Mouse (Mus musculus): ENCODE data around the gene Lrrc28. TPM values are rescaled to one million over a fixed set of nuclear protein-coding genes. Genes with fewer than 3 reads are reported as not detected.
"Not testable (repeated sequence)": the region's sequence is repeated elsewhere in the genome, so short reads cannot be mapped to it uniquely, and the experiment has no call there.

Lrrc28 gene
- polyA plus RNA-seq, 1 experiment from 2014 or later = 23.1 TPM

- not testable (repeated sequence) for H3K4me3 ChIP-seq; H3K27me3 ChIP-seq; ATAC-seq (ENCODE audit: low FRiP score, low read depth); H3K9ac ChIP-seq; H3K36me3 ChIP-seq; H3K4me2 ChIP-seq; H3K4me1 ChIP-seq (replicated peaks); H3K27ac ChIP-seq (replicated peaks); H3K9me3 ChIP-seq
- 90% methylated on average over 5 of the region's 5 CpGs for WGBS
Measured at GRCm38 (mm10) chr7:67521731-67522130, 123.3 kb downstream of the Lrrc28 start.

DNA sequence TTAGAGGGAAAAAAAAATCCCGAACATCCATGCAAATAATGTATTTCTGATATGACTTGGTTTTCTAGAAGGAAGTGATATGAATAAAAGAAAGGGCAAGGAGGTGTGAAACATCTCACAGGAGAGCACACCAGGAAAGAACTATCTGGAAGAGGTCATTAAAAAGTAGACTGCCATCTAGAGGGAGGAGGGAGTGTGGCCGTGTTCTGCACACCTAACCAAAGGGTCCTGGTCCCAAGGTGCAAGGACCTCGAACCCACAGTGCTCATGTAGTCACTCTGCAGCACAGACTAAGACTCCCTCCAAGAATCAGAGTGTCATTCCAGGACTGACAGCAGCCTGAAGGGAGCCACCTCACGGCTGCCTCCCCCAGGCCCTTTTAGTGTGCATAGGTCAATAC, 124.1 kb downstream of the Lrrc28 start:
- Histone ChIP-seq H3K9me3 (no peaks in the 10 kb centered on the region), H3K9ac (no peak overlapping the region), H3K4me2 (no peak overlapping the region), H3K4me1 (replicated peaks) (no peaks in the 10 kb centered on the region), H3K27ac (replicated peaks) (no peak overlapping the region), H3K27me3 (no peaks in the 10 kb centered on the region), H3K4me3 (no peak overlapping the region), H3K36me3 (no peaks in the 10 kb centered on the region)
- ATAC-seq (ENCODE audit: low FRiP score, low read depth) = no peak
- WGBS = 79% methylated on average over 4 of the region's 4 CpGs

DNA sequence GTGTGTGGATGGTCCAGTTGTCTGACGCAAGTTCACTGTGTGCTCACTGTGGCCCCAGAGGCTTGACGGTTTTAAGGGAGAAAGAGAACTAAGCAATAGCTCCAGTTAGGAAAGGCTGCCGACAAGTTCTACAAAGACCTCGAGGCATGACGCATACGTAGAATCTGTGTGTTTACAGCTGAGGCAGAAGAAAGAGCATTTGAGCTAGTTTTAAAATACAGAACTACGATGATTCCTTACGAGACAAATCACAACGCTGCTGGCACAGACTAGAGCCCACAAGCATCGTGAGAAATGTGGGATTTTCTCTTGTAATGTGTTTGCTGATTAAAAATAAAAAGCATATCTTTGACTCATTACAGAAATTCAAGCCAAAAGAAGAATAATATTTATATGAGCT, 125.1 kb downstream of the Lrrc28 start:
- no peaks in the 10 kb centered on the region for H3K9me3 ChIP-seq
- WGBS = 93% methylated on average over 10 of the region's 10 CpGs
- H3K4me1 ChIP-seq (replicated peaks) = 0 out of 2 replicates have a peak, but pooled peaks cover under 1% of the 10 kb centered on the region
- no peak overlapping the region for H3K4me3 ChIP-seq
- no peaks in the 10 kb centered on the region for H3K36me3 ChIP-seq
- ATAC-seq (ENCODE audit: low FRiP score, low read depth) = no peak
- H3K9ac ChIP-seq = no peak overlapping the region
- no peak overlapping the region for H3K4me2 ChIP-seq
- no peak overlapping the region for H3K27ac ChIP-seq (replicated peaks)
- no peaks in the 10 kb centered on the region for H3K27me3 ChIP-seq

DNA sequence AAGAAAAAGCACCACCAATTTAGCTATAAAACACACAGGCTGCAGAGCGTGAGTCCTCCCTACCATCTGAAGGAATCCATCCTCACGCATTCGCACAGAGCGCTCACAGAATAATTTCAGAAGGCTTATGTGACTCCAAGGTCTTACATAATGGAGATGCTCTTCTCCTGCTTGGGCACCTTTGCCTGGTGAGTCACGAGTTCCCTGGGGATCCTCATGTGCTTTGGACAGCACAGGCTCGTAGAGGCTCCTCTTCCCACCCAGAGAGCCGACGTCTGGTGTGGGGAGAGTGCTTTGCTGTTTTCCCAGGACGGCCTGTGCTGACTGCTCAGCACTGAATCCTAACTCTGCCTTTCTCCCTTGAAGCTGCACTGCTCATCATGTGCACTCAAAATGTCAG, 129.4 kb downstream of the Lrrc28 start:
- H3K4me3 ChIP-seq = no peak overlapping the region
- no peak overlapping the region for H3K4me2 ChIP-seq
- H3K9me3 ChIP-seq = no peaks in the 10 kb centered on the region
- H3K4me1 ChIP-seq (replicated peaks) = 0 out of 2 replicates have a peak, but pooled peaks cover 3% of the 10 kb centered on the region
- H3K27ac ChIP-seq (replicated peaks) = no peak overlapping the region
- H3K27me3 ChIP-seq = no peaks in the 10 kb centered on the region
- WGBS = 89% methylated on average over 9 of the region's 9 CpGs
- ATAC-seq (ENCODE audit: low FRiP score, low read depth) = no peak
- 0 out of 2 replicates have a peak, but pooled peaks cover 3% of the 10 kb centered on the region for H3K36me3 ChIP-seq
- H3K9ac ChIP-seq = no peak overlapping the region

DNA sequence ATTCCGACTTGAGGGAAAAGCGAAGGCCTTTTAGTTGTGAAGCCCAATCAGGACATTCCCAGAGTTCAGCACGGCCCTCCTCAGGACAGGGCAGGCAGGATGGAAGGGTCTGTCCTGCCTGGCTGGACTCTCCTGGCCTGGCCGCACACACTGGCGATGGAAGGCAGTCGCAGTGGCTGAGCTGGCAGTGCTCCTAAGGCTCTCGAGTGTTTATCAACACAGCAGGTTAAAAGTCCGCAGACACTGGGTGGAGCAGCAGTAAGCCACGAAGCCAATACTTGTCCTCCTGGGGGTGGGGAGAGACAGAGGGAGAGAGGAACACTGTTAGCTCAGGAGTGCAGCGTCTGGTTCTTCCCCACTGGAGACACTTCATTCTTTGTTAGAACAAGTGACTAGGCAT, 130.2 kb downstream of the Lrrc28 start:
- Histone ChIP-seq H3K4me1 (replicated peaks) (0 out of 2 replicates have a peak, but pooled peaks cover 3% of the 10 kb centered on the region), H3K9me3 (no peaks in the 10 kb centered on the region), H3K4me2 (no peak overlapping the region), H3K27ac (replicated peaks) (no peak overlapping the region), H3K4me3 (no peak overlapping the region), H3K36me3 (0 out of 2 replicates have a peak, but pooled peaks cover 3% of the 10 kb centered on the region), H3K9ac (no peak overlapping the region), H3K27me3 (no peaks in the 10 kb centered on the region)
- ATAC-seq (ENCODE audit: low FRiP score, low read depth) = no peak
- 61% methylated on average over 10 of the region's 10 CpGs for WGBS

- Histone ChIP-seq H3K27me3 (no peaks in the 10 kb centered on the region), H3K9ac (no peak overlapping the region), H3K9me3 (no peaks in the 10 kb centered on the region), H3K4me1 (replicated peaks) (0 out of 2 replicates have a peak, but pooled peaks cover 3% of the 10 kb centered on the region), H3K4me3 (no peak overlapping the region), H3K4me2 (no peak overlapping the region), H3K27ac (replicated peaks) (no peak overlapping the region), H3K36me3 (0 out of 2 replicates have a peak, but pooled peaks cover 3% of the 10 kb centered on the region)
- WGBS = 66% methylated on average over 4 of the region's 4 CpGs
- ATAC-seq (ENCODE audit: low FRiP score, low read depth) = no peak
Measured at GRCm38 (mm10) chr7:67514380-67514779, 130.7 kb downstream of the Lrrc28 start.

GRCm38 (mm10) chr7:67513656-67514055, 131.4 kb downstream of the Lrrc28 start:
- Histone ChIP-seq H3K9me3 (no peaks in the 10 kb centered on the region), H3K27ac (replicated peaks) (no peak overlapping the region), H3K36me3 (0 out of 2 replicates have a peak, but pooled peaks cover 3% of the 10 kb centered on the region), H3K4me1 (replicated peaks) (0 out of 2 replicates have a peak, but pooled peaks cover 3% of the 10 kb centered on the region), H3K27me3 (no peaks in the 10 kb centered on the region), H3K4me3 (no peak overlapping the region), H3K4me2 (no peak overlapping the region), H3K9ac (no peak overlapping the region)
- WGBS = 78% methylated on average over 4 of the region's 4 CpGs
- ATAC-seq (ENCODE audit: low FRiP score, low read depth) = no peak

DNA sequence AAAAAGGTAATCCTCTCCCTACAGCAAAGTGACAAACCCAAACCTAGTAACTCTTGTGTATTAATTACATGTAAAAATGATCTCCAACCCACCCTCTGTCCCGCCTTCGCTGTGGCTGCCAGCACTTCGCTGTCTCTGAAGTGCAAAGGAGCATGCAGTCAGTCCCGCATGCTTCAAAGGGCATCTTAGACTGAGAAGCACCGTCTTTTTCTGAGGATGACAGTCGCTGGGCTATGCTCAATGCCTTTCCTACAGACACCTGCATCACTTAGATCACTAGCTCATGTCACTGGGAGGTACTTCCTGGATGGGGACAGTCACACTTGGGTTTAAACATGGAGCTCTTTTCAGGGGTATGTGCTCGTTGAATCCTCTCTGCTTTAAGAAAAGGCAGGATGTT, 133.5 kb downstream of the Lrrc28 start:
- no peak overlapping the region for H3K27ac ChIP-seq (replicated peaks)
- no peak overlapping the region for H3K9ac ChIP-seq
- 0 out of 2 replicates have a peak, but pooled peaks cover 3% of the 10 kb centered on the region for H3K4me1 ChIP-seq (replicated peaks)
- 74% methylated on average over 7 of the region's 7 CpGs for WGBS
- no peak overlapping the region for H3K4me2 ChIP-seq
- no peak overlapping the region for H3K4me3 ChIP-seq
- H3K9me3 ChIP-seq = no peaks in the 10 kb centered on the region
- H3K27me3 ChIP-seq = no peaks in the 10 kb centered on the region
- ATAC-seq (ENCODE audit: low FRiP score, low read depth) = no peak
- H3K36me3 ChIP-seq = 0 out of 2 replicates have a peak, but pooled peaks cover 3% of the 10 kb centered on the region

- Histone ChIP-seq H3K9ac (no peak overlapping the region), H3K4me3 (no peak overlapping the region), H3K27ac (replicated peaks) (0 out of 2 replicates have a peak overlapping the region, but pooled peaks have one; percentile 38), H3K36me3 (no peaks in the 10 kb centered on the region), H3K9me3 (no peaks in the 10 kb centered on the region), H3K27me3 (no peaks in the 10 kb centered on the region), H3K4me1 (replicated peaks) (peaks cover 11% of the 10 kb centered on the region; the same call in 1 of the 2 replicates), H3K4me2 (no peak overlapping the region)
- WGBS = 42% methylated on average over 7 of the region's 7 CpGs
- ATAC-seq (ENCODE audit: low FRiP score, low read depth) = no peak; the same call in 1 of the 2 replicates
Measured at GRCm38 (mm10) chr7:67503281-67504010, 141.6 kb downstream of the Lrrc28 start.

GRCm38 (mm10) chr7:67502631-67503030, 142.4 kb downstream of the Lrrc28 start:
- Histone ChIP-seq H3K9me3 (no peaks in the 10 kb centered on the region), H3K9ac (no peak overlapping the region), H3K4me2 (no peak overlapping the region), H3K4me3 (no peak overlapping the region), H3K27me3 (no peaks in the 10 kb centered on the region), H3K27ac (replicated peaks) (0 out of 2 replicates have a peak overlapping the region, but pooled peaks have one; percentile 38), H3K4me1 (replicated peaks) (peaks cover 11% of the 10 kb centered on the region; the same call in 1 of the 2 replicates), H3K36me3 (no peaks in the 10 kb centered on the region)
- 72% methylated on average over 4 of the region's 4 CpGs for WGBS
- no peak for ATAC-seq (ENCODE audit: low FRiP score, low read depth)

DNA sequence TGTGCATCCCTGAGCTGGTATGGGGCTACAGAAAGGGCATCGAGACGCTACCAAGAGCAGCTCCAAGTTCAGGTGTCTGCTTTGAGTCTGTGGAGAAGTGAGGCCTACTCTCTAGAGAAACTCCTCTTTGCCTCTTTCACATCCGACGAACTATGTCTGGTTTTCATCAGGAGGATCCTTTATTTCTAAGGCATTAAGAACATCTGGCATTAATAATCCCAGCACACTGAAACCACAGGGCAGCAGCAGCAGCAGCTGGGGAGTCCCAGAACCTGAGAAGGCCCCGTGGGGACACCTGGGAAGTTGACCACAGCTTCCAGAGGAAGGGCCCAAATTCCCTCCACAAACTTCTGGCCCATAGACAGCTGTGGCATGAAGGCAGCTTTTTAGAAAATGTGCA, 144.2 kb downstream of the Lrrc28 start:
- Histone ChIP-seq H3K9ac (no peak overlapping the region), H3K4me3 (no peak overlapping the region), H3K4me2 (no peak overlapping the region), H3K27ac (replicated peaks) (no peak overlapping the region), H3K36me3 (no peaks in the 10 kb centered on the region), H3K9me3 (no peaks in the 10 kb centered on the region), H3K4me1 (replicated peaks) (peaks cover 11% of the 10 kb centered on the region; the same call in 1 of the 2 replicates), H3K27me3 (no peaks in the 10 kb centered on the region)
- no peak for ATAC-seq (ENCODE audit: low FRiP score, low read depth)
- WGBS = 89% methylated on average over 5 of the region's 5 CpGs

DNA sequence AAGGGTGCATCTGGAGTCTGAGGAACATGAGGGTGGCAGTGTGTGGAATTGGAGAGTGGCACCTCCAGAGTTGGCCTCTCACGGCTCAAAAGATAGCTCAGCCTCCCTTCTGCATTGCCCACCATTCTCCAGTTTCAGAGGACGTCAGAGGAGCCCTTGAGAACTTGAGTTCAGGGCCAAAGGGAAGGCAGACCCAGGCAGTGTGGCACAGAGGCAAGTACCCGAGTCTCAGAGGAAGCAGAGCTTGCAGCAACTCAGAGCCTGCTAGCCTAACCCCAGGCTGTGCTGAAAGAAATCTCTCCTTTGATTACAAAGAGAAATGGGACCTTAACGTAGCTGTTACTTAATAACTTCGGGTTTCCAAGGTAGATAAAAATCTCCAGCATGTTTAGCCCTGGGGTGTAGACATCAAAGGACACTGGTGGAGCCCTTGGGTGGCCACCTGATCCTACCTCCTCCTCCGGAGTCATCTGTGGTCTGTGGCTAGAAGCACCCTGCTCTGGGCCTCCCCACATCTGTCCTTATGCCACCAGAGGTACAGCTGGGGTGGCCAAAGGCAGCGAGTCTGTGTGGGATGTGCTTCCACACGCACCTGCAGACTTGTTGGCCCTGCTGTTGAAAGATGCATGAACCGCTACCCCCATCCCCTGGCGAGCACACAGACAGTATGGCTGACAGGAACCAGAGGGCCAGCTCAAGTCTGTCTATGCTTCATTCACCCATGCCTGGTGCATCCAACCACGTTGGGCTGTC, 144.8 kb downstream of the Lrrc28 start:
- Histone ChIP-seq H3K4me2 (no peak overlapping the region), H3K9me3 (no peaks in the 10 kb centered on the region), H3K4me3 (no peak overlapping the region), H3K27me3 (no peaks in the 10 kb centered on the region), H3K4me1 (replicated peaks) (peaks cover 11% of the 10 kb centered on the region; the same call in 1 of the 2 replicates), H3K27ac (replicated peaks) (no peak overlapping the region), H3K9ac (no peak overlapping the region), H3K36me3 (no peaks in the 10 kb centered on the region)
- WGBS = 76% methylated on average over 11 of the region's 11 CpGs
- ATAC-seq (ENCODE audit: low FRiP score, low read depth) = no peak
